Mouse (Mus musculus): ENCODE measurements around the gene Acap1.

DNA sequence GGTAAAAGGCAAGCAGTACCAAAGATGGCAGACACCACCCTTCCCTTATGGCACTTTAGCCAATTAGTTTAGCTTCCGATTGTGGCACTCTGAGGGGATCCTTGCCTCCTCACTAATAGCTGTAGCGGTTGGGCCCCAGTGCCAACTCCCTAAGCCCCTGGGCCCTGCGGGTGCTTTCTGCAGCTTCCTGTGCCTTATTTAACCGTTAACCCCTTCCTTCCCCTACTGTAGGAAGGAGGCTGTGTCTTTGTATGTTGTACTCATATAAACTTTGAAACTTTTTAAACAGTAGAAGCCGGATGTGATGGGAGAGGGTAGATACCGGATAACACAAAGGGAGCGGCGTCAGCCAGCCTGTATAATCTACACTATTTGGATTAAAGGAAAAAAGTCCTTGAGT lies 44.6 kb downstream of the Acap1 start:
- TF ChIP-seq CTCF (IDR thresholded peaks at IDR 0.05; ENCODE audit: low read depth) (no peak), EP300 (optimal IDR thresholded peaks at IDR 0.05) (no peak)

Data from stomach, postnatal 0 days (tissue).